Mouse (Mus musculus) frontal cortex, adult 2 months (tissue): ENCODE measurements around the gene March9. TPM values are rescaled to one million over a fixed set of nuclear protein-coding genes. Genes with fewer than 3 reads are reported as not detected.
"Not testable (repeated sequence)": the region's sequence is repeated elsewhere in the genome, so short reads cannot be mapped to it uniquely, and the experiment has no call there.

Experiments used
- DNase-seq, 2 experiments: peaks; one replicate each; pipeline ENCODE4 v3.0.0; 2022; ENCODE audit warnings: low spot score in 1 of 2; ENCODE audit errors: extremely low spot score in 1 of 2
- polyA plus RNA-seq: library from polyadenylated mRNA; depleted of rRNA; stranded (reverse); fragments of >200 nt; gene quantifications from 2 replicates; pipeline ENCODE4 v1.2.3, GENCODE M21; 2012

Gene March9
- polyA plus RNA-seq, 1 experiment, result 14.4 TPM

- DNase-seq, result peak in 1 of 2 experiments; percentile 79
These were observed 21.2 kb upstream of the March9 start for GRCm38 (mm10) chr10:127080901-127081780.

- DNase-seq, result no peak
These were observed 19.8 kb upstream of the March9 start for GRCm38 (mm10) chr10:127079665-127080391.

GRCm38 (mm10) chr10:127078677-127079575 lies 18.9 kb upstream of the March9 start:
- peak in 1 of 2 experiments; percentile 90 for DNase-seq

GRCm38 (mm10) chr10:127078001-127078676 lies 18.2 kb upstream of the March9 start:
- peak in 1 of 2 experiments; percentile 85 for DNase-seq

- DNase-seq, result peak in 1 of 2 experiments; percentile 71
These were observed 17.5 kb upstream of the March9 start for GRCm38 (mm10) chr10:127077515-127077914.

- no peak for DNase-seq
These were observed 16.1 kb upstream of the March9 start for GRCm38 (mm10) chr10:127076082-127076481.

- DNase-seq, result no peak
These were observed 15.7 kb upstream of the March9 start for GRCm38 (mm10) chr10:127075651-127076050.

GRCm38 (mm10) chr10:127075080-127075479 lies 15.1 kb upstream of the March9 start, which contains the start of gene Agap2:
TSS of gene Agap2 (plus strand) at chr10:127075284.
- no peak for DNase-seq

GRCm38 (mm10) chr10:127073981-127074380 lies 14.0 kb upstream of the March9 start:
- no peak for DNase-seq

GRCm38 (mm10) chr10:127072969-127073368 lies 13.0 kb upstream of the March9 start:
- DNase-seq, result not testable (repeated sequence)

- DNase-seq, result not testable (repeated sequence)
These were observed 12.3 kb upstream of the March9 start for GRCm38 (mm10) chr10:127072270-127072669.

- no peak for DNase-seq
These were observed 11.2 kb upstream of the March9 start for GRCm38 (mm10) chr10:127071203-127071602.

- peak; percentile 97 for DNase-seq
These were observed 10.5 kb upstream of the March9 start, which contains the start of gene Tspan31 for GRCm38 (mm10) chr10:127070190-127071121. TSS of gene Tspan31 (minus strand) at chr10:127070264.

GRCm38 (mm10) chr10:127069281-127070189 lies 9.6 kb upstream of the March9 start:
- no peak for DNase-seq

GRCm38 (mm10) chr10:127068360-127069038 lies 8.5 kb upstream of the March9 start:
- DNase-seq, result no peak

- DNase-seq, result no peak
These were observed 6.6 kb upstream of the March9 start for GRCm38 (mm10) chr10:127066519-127067018.

- no peak for DNase-seq
These were observed 6.0 kb upstream of the March9 start for GRCm38 (mm10) chr10:127065981-127066380.
